Mouse (Mus musculus) lung, postnatal 25 days (tissue): ENCODE data around the gene Wdr61.

Experiments used
- DNase-seq: peaks from one replicate; pipeline ENCODE4 v3.0.0; 2022; ENCODE audit warnings: low spot score

The Wdr61 gene

DNA sequence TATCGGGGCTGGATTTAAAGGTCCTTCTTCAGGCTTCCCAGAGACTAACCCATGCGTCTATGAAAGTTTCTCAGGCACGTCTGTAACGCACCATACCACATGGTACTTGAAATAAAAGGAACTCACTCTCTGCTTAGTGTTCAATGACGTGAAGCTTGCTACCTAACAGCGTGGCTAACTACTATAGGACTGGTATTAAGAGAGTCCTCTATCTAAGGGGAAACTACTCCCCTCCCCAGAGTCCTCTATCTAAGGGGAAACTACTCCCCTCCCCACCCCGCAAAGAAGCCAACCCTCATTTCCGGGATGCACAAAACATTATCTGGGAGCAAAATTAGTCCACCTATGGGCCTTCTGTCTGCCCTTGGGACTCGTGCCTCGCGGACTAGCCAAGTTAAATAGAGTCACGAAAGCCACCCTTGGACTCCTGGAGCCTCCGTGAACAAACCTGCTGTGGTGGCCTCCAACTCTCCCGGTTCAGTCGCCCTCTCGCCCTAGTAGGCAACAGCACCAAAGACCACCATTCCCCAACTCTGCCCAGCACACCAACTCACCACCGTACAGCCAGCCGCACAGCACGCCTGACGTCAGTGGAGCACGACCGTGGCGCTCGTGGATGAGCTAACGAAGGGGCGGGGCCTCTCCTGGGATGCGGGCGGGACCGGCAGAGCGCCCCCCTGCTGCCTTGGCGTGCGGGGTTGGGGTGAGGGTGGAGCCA lies at the start of gene Wdr61:
Gene Wdr61 (minus strand): TSS at position 599 of the 718 bp plus-strand sequence.
- DNase-seq, result peak; percentile 96

DNA sequence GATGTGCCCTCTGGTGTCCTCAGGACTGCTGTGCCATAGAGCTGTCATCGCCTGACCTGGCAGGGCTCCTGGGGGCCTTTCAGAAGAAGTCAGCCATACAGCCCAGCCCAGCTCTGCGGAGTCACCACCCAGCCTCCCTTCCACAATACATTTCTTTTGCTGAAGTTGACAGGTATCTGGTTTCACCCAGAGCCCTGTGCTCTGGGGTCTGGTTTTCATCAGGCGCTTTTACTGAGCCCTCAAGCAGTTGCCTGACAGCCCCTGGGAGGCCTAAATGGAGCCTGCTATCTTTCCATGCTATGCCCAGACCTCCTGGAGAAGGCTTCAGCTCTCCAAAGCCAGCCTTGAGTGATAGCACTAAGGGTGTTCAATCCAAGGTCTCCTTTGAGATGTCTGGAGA lies 49.7 kb upstream of the Wdr61 start:
- DNase-seq, result no peak

DNA sequence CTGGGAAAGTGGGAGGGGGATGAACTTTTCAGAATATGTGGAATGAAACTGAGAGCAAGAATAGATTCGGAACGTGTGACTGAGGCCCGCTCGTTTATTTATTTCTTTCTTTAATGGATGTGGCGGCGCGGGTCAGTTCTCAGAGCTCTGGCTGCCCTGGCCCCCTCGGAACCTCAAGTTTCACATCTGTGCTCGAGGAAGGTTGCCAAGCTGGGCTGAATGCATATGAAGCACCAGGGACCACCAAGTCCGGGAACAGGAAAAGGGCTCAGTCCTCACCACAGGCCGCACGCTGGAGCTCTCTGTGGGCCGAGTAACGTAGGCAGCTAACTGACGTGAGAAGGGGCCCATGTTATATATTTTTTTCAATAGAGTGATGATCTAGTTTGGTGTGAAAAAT lies 48.2 kb upstream of the Wdr61 start:
- DNase-seq, result no peak

DNA sequence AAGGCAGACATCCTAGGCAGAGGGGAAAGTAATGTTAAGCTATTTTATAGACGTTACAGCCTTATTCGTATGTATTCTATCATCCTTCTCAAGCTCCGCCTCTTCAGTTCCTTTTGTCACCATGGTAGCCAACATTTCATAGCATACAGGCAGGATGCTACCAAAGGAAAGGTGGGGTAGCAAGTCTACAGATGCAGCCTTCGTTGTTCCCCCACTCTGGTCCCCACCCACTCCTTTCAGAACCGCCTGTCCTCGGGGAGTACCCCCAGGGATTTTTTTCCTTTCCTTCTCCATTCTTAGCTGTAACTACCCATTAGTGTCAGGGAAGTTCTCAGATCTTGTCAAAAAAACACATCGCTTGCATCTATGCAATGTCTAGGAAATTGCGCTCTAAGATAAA lies 45.0 kb upstream of the Wdr61 start:
- DNase-seq, result no peak

DNA sequence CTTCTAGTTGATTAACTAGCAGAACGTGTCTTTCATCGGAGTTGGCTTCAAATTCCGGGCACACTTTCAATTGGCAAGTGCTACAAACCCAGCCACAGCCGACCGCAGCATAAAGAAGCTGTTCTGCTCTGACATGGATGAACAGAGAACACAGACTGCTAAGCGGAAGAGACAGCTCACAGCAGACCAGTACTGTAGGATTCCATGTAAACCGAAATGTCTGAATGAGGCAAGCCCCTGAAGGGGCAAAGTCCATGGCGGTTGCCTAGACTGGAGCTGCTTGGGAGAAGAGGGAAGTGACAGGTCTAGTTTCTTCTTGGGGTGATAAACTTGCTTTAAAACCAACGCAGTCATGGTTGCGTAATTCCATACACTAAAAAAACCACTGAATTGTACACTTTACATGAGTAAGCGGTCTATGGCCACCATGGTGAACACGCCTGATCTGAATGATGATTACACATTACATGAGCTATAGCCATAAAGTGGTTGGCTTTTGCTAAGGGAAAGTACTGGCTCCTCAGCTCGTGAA lies 42.2 kb upstream of the Wdr61 start:
- no peak for DNase-seq

DNA sequence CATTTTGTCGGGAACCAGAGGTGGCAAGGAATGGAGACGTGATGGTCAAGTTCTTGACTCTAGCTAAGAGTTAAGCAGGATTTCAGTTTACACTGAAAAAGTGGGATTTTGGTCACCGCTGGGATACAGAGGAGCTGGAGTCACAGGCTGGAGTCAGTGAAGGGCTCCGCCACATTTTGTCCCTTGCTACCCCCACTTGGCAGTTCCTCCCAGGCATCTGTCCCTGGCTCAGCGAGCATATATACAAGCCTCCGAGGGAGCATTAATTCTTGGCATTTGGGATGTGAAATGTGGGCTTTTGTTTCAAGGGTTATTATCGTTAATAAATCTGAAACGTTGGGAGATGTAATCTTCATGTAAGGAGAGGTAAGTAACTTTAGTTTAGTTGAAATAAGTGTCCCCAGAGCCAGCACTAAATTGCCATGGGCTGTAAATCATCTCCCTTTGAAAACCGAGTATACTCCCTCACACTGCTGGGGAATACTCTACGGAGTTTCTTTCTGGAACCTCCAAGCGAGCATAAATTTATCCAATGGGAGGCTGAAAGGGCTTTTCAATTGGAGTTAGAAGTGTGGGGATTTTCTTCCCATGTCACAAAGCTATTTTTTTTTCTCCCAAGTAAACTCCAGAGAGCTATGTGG lies 35.9 kb upstream of the Wdr61 start:
- no peak for DNase-seq

DNA sequence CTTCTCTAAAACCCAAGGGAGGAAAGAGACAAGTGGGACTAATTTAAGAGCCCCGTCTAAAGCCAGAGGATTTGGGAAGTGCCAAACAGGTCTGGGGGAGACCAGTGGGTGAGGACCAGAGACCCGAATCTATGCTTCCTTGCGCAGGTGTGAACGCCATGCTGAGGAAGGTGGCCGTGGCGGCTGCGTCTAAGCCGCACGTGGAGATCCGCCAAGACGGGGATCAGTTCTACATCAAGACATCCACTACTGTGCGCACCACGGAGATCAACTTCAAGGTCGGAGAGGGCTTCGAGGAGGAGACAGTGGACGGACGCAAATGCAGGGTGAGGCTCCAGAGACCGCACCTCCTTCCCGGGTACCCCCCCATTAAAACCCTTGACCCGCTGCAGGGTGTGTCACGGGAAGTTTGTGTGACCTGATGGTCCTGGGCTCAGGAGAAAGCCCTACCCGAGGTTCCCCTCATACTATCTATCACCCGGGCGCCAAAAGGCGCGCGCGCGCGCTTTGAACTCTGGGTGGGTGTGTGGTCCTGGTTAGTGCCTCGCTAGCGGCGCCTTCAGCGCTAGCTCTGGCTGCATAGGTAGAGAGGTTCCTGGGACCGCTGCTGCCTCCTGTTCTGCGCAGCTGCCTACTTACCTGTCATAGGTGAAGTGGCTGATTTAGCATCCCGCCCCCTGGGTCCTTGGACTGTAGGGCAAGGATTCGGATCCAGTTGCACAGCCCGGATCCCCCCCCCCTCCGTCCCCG lies 31.2 kb upstream of the Wdr61 start:
- DNase-seq, result no peak

DNA sequence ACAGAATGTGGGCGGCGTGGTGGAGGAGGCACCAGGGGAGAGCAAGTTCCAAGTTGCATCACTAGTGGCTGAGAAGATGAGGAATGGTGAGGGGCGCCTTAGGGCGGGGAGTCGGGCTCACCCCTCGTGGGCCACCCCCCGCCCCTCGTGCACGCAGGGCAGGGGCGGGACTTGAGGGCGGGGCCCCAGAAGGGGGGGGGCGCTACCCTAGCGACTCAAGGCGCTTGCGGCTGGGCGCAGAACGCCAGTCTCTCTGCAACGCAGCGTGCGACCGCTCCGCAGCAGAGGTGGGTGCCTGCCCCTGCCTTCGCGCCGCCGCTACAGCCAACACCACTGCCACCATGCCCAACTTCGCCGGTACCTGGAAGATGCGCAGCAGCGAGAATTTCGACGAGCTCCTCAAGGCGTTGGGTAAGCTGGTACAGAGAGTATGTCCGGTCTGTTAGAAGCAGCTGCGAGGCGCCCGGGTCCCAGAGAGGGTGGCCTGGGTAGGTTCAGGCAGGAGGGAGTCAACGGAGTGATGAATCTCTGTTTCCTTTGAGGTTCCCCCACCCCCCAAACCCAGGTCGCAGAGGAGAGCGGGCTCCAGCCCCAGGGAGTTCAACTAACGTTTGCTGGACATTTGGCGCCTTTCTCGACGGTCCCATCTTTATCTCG lies 30.4 kb upstream of the Wdr61 start, which contains the start of gene Crabp1:
Gene Crabp1 (plus strand): TSS at position 188 of the 657 bp plus-strand sequence.
- no peak for DNase-seq

DNA sequence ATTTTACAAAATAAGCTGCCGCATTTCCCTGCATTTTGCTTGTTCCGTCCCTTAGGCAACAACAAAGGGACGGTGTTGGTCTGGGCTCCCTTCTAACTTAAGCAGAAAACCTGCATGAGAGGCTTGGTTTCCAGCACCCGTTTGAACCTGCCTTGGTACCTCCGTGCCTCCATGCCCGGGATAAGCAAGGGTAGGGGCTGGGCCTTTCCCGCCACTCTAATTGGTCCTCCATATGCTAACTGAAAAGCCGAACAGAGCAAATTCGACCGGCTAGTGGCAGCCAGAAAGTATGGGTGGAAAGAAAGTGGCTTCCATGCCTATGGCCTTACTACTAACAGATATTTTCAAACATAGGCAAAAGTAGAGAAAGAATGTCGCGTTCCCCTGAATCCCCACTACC lies 29.8 kb upstream of the Wdr61 start:
- no peak for DNase-seq

DNA sequence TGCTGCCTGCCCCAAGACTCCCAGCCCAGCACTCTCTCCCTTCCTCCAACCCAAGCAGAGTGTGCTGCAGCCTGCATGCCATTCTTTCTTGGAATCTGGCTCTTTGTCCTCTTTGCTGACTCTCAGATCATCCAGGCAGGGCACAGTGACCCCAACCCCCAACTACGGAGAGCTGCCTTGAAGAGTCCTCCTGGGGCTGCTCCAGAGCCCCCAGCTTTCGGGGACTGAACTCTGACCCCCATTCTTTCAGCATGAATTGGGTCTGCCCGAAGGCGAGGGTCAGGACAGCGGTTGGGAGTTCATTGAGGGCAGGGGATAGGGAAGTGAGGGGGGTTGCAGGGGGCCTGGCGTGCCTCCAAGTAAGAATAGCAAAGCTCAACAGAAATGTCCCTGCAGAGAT lies 25.3 kb upstream of the Wdr61 start:
- no peak for DNase-seq

DNA sequence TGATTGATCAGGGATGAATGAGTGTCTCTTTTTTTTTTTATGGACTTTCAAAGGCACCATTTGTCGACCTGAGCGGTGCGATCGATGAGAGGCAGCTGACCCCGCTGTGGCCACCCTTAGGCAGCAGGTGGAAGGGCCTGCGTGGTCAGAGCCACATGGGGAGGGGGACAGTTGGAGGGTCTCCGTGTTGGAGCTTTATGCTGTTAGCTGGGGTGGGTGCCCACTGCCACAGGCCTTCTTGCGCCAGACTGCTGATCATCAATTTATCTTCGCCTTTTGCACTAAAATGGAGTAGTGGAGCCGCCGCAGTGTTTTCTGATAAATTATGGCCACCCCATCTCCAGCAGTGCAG lies 18.6 kb upstream of the Wdr61 start:
- no peak for DNase-seq

DNA sequence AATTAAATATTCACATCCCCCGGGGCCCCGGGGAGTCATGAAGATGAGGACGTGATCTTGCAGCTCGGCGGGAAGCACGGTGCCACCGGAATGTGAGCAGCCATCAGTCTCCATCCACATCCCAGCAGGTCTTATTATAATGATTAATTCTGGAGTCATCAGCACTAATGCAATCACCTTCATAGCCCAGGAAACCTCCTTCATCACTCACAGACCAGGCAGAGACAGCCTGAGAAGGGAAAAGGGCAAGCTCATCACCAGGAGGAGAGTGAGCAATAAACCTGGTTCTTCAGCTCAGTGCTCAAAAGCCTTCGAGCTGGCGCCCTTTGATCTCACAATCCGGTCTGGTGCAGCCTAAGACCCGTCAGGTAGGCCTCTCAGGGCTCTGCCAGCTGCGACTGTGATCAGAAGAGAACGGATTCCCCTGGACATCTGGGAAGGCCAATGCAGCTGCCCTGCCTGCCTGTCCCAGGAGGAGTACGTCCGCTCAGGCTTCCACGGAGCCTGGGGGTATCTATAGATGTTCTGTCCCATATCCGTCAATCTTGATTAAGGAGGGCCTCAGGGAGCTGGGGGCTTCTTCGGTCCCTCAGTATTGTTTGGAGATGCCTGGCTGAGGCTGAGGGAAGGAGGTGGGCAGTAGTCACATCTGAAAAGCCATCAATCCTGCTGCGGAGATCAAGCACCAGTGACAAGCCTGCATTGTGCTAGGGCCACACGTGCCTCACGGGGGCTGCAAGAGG lies 18.1 kb upstream of the Wdr61 start:
- DNase-seq, result no peak

DNA sequence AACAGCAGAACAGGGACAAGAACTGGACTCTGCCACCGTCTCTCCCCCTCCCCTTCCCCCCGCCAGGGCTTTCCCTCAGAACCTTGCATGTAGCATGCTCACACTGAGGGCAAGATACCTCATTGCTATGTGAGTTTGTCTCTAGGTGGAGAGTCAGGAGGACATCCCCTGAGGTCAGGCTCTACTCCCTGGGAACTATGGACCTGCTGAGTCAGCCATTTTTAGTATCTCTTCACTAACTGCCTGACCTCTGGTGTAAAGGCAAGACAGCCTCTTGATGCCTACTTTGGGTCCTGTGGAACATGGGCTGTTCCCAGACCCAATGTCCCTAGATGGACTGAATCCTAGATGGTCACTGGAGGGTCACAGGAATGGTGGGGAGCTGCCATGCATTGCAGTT lies 17.4 kb upstream of the Wdr61 start:
- DNase-seq, result no peak

DNA sequence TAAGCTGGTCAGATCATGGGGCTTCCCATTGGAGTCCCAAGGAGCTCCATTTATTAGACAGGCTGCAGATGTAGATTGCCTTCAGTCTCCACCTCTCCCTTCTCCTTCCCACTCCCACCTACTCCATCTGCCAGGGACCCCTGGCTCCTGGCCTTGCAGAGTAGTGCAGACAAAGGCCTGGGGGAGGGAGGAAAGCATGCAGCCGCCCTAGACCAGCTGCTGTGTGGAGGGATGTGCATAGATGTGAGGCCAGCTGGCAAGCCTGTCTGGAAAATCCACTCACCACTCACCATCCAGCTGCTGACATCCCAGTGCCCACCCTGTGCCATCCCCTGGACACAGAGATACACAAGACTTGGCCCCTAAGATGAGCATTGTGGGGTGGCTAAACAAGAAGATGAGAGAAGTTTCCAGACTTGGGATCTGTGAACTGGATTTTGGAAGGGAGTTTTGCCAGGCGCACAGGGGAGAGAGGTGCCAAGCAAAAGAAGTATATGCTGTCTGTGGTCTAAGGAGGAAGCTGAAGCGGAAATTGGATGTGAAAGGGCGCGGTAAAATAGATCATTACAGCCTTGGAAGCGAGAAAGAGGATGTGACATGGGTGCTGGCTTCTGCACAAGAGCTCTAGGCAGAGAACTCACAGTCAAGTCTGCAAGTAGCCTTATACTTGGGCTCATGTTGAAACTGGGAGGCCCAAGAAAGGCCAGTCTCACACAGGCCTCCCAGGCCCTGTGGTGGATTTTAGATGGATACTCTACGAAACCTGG lies 16.1 kb upstream of the Wdr61 start:
- DNase-seq, result no peak

DNA sequence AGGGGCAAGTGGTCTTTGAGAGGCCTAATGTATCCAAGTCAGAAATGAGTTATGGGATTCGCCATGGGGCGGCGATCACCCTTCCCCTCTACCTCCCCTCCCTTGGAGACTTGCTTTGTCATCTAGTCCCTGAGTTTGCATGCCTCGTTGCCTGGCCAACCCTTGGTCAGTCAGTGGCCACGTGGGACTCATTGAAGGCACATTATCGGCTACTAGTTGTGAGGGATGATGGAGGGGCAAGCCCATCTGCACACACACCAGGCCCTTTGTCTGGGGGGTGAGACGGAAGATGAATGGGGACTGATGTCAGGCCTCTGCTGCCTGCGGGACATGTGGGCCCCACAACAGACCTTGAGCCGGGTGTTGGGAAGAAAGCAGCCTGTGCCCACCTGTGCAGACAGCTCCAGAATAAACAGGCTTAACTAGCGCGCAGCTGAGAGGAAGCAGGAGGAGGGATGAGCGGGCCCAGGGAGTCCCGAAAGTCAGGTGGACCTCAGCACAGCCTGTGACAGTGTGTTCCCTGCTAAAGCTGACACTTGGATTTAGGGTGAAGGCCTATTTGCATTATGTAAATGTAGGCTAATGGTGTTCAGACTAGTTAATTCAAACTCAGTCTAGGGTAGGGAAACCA lies 11.5 kb upstream of the Wdr61 start:
- DNase-seq, result no peak

DNA sequence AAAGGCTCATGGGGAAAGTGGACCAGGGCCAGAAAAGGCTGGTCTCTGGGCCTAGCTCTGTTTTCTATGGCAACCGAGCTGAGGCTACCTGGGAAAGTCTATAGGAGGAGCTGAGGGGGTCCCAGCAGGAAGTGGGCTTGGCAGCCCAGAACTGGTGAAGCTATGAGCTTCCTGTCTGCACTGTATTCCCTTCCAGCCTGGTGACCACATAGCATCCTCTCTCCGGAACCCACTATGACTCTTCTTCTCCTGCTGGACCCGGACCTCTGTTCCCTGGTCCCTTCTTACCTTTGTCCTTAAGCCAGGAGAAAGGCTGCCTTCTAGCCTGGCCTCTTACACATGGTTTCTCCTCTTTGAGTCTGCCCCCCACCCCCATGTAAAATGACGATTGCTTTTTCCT lies 9.6 kb upstream of the Wdr61 start:
- no peak for DNase-seq

DNA sequence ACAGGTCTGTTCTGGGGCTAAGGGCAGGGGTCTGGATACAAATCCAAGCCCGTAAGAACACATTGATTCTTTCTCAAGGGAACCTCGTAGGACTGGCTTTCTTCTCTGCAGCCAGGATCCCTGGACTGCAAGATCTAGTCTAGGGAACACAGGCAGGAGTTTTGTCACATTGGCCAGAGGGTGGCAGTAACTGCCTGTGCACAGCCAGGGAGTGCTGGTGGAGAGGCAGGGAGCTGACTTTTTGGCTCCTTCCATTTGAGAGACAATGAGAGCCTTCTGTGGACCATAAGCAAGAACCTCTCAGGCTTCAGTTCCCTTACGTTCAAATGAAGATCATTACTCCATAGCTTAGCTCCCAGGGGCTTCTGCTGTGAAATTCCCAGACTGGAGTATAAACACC lies 4.1 kb upstream of the Wdr61 start:
- DNase-seq, result peak; percentile 37

DNA sequence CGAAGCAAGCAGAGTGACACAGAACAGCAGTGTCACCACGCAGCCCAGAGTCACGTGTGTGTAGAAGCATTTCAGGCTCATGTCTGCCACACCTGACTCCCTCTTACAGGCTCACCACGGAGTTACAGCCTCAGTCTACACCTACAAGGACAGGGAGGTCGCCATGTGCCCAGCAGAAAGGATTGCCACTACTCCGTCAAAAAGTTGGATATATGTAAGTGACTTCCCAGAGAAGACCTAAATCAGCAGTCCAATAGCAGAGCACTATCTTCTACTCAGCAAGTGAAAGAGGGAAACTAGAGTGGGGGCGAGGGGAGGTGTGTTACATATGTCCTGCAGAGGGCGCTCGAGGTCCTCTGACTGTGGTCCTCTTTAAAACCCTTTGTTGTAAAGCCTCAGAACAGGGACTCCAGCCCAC lies 2.0 kb upstream of the Wdr61 start:
- DNase-seq, result no peak

DNA sequence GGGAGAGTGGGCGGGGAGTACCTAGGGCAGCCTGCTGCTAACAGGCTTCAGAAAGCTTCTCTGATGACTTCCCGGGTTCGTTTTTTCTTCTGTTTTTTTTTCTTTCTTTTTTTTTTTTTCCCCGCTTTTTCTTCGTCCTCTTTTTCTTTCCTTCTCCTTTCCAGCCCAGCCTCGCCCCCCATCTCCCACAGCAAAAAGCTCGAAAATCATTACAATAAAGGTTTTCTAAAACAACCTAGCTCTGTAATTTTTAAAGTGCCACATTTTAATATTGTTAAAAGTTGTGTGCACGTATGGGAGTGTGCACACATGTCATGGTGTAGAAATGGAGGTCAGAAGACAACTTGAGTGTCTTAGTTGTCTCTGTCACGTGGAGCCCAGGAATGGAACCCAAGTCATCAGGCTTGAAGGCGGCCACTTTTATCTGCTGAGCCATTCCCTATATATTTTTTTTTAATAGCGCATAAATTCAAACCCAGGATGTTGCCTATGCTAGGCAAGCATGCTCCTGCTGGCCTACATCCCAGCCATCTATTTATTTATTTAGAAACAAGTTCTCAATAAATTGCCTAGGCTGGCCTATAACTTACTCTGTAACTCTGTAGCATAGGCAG lies 427 bp upstream of the Wdr61 start:
- DNase-seq, result no peak

DNA sequence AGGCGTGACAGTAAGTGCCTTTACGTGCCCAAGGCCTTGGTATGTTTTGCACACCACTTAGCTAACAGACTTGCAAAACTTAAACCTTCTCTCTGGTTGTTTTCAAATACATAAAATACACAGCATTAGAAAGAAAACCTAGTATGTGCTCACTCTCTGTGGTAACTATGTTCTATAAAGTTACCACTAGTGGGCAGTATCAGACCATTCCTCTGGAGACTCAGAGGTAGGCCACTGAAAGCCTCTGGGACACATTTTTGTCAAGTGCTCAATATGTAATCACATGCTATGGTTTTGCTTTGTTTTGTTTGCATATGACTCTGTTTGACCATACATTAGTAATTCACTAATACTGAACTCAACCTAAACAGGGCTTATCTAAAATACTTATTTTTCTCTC lies 2.2 kb downstream of the Wdr61 start:
- no peak for DNase-seq
